Mouse (Mus musculus): Measurements from ENCODE around the gene Chd3. TPM values are rescaled to one million over a fixed set of nuclear protein-coding genes. Genes with fewer than 3 reads are reported as not detected.
A peak's percentile ranks its signal among the peaks of the same experiment; 100 is the strongest.

The Chd3 gene
- total and polyA plus RNA-seq, 2 experiments from 2014 or later = 74.7 to 381 TPM

GRCm38 (mm10) chr11:69364376-69364775 is 4.8 kb downstream of the Chd3 start:
- ATAC-seq (no peak), DNase-seq (no peak)
- WGBS = 31% methylated on average over 8 of the region's 8 CpGs
- peaks cover 19% of the 10 kb centered on the region for H3K4me1 ChIP-seq (ENCODE audit: insufficient read depth)
- peaks cover 49% of the 10 kb centered on the region for H3K36me3 ChIP-seq (ENCODE audit: insufficient read depth)
- no peak overlapping the region for H3K4me3 ChIP-seq (ENCODE audit: low read depth, low read length)
- H3K27me3 ChIP-seq (ENCODE audit: insufficient read depth, low read length) = no peaks in the 10 kb centered on the region
- no peaks in the 10 kb centered on the region for H3K9me3 ChIP-seq (ENCODE audit: low read length)
- peak overlapping the region; percentile 15 for H3K9ac ChIP-seq
- H3K4me2 ChIP-seq (ENCODE audit: low read depth) = peak overlapping the region; percentile 94
- no peak for TF ChIP-seq CTCF (IDR thresholded peaks at IDR 0.05; ENCODE audit: low read depth)
- H3K27ac ChIP-seq (ENCODE audit: low read depth, low read length) = peak overlapping the region; percentile 69

GRCm38 (mm10) chr11:69362479-69362878 is 6.7 kb downstream of the Chd3 start:
- WGBS = 67% methylated on average over 2 of the region's 2 CpGs
- Histone ChIP-seq H3K27me3 (ENCODE audit: insufficient read depth, low read length) (no peaks in the 10 kb centered on the region), H3K9ac (no peak overlapping the region), H3K27ac (ENCODE audit: low read depth, low read length) (no peak overlapping the region), H3K36me3 (ENCODE audit: insufficient read depth) (peaks cover 68% of the 10 kb centered on the region), H3K4me3 (ENCODE audit: low read depth, low read length) (no peak overlapping the region), H3K4me1 (ENCODE audit: insufficient read depth) (peaks cover 19% of the 10 kb centered on the region), H3K4me2 (ENCODE audit: low read depth) (no peak overlapping the region), H3K9me3 (ENCODE audit: low read length) (no peaks in the 10 kb centered on the region)
- TF ChIP-seq CTCF (IDR thresholded peaks at IDR 0.05; ENCODE audit: low read depth) = no peak; the same call in 1 of the 2 replicates
- DNase-seq (no peak), ATAC-seq (no peak)

- peaks cover 72% of the 10 kb centered on the region for H3K36me3 ChIP-seq (ENCODE audit: insufficient read depth)
- no peak for TF ChIP-seq CTCF (IDR thresholded peaks at IDR 0.05; ENCODE audit: low read depth)
- H3K4me1 ChIP-seq (ENCODE audit: insufficient read depth) = peaks cover 19% of the 10 kb centered on the region
- DNase-seq = no peak
- WGBS = 30% methylated on average over 7 of the region's 7 CpGs
- no peak overlapping the region for H3K4me2 ChIP-seq (ENCODE audit: low read depth)
- H3K27ac ChIP-seq (ENCODE audit: low read depth, low read length) = 0 out of 2 replicates have a peak overlapping the region, but pooled peaks have one; percentile 21
- ATAC-seq = no peak
- no peaks in the 10 kb centered on the region for H3K27me3 ChIP-seq (ENCODE audit: insufficient read depth, low read length)
- no peaks in the 10 kb centered on the region for H3K9me3 ChIP-seq (ENCODE audit: low read length)
- H3K9ac ChIP-seq = no peak overlapping the region
- no peak overlapping the region for H3K4me3 ChIP-seq (ENCODE audit: low read depth, low read length)
These were observed 7.2 kb downstream of the Chd3 start for GRCm38 (mm10) chr11:69362021-69362420.

- Histone ChIP-seq H3K4me3 (ENCODE audit: low read depth, low read length) (no peak overlapping the region), H3K4me2 (ENCODE audit: low read depth) (no peak overlapping the region), H3K4me1 (ENCODE audit: insufficient read depth) (no peaks in the 10 kb centered on the region), H3K9me3 (ENCODE audit: low read length) (no peaks in the 10 kb centered on the region), H3K27ac (ENCODE audit: low read depth, low read length) (no peak overlapping the region), H3K36me3 (ENCODE audit: insufficient read depth) (peaks cover 97% of the 10 kb centered on the region), H3K27me3 (ENCODE audit: insufficient read depth, low read length) (no peaks in the 10 kb centered on the region), H3K9ac (no peak overlapping the region)
- 90% methylated on average over 12 of the region's 12 CpGs for WGBS
- TF ChIP-seq CTCF (IDR thresholded peaks at IDR 0.05; ENCODE audit: low read depth) = no peak
- DNase-seq (no peak), ATAC-seq (no peak)
These were observed 11.5 kb downstream of the Chd3 start for GRCm38 (mm10) chr11:69357690-69358089.

GRCm38 (mm10) chr11:69356544-69356943 is 12.7 kb downstream of the Chd3 start:
- H3K9ac ChIP-seq = no peak overlapping the region
- WGBS = 96% methylated on average over 5 of the region's 5 CpGs
- DNase-seq (no peak), ATAC-seq (no peak)
- no peaks in the 10 kb centered on the region for H3K4me1 ChIP-seq (ENCODE audit: insufficient read depth)
- H3K27me3 ChIP-seq (ENCODE audit: insufficient read depth, low read length) = no peaks in the 10 kb centered on the region
- H3K27ac ChIP-seq (ENCODE audit: low read depth, low read length) = no peak overlapping the region
- H3K9me3 ChIP-seq (ENCODE audit: low read length) = no peaks in the 10 kb centered on the region
- TF ChIP-seq CTCF (IDR thresholded peaks at IDR 0.05; ENCODE audit: low read depth) = no peak
- no peak overlapping the region for H3K4me2 ChIP-seq (ENCODE audit: low read depth)
- no peak overlapping the region for H3K4me3 ChIP-seq (ENCODE audit: low read depth, low read length)
- H3K36me3 ChIP-seq (ENCODE audit: insufficient read depth) = peaks cover 98% of the 10 kb centered on the region

- Histone ChIP-seq H3K4me3 (ENCODE audit: low read depth, low read length) (no peak overlapping the region), H3K9ac (no peak overlapping the region), H3K36me3 (ENCODE audit: insufficient read depth) (peaks cover 83% of the 10 kb centered on the region), H3K9me3 (ENCODE audit: low read length) (no peaks in the 10 kb centered on the region), H3K4me2 (ENCODE audit: low read depth) (no peak overlapping the region), H3K4me1 (ENCODE audit: insufficient read depth) (peaks cover 2% of the 10 kb centered on the region; the same call in 1 of the 2 replicates), H3K27me3 (ENCODE audit: insufficient read depth, low read length) (no peaks in the 10 kb centered on the region), H3K27ac (ENCODE audit: low read depth, low read length) (no peak overlapping the region)
- no peak for DNase-seq
- 92% methylated on average over 24 of the region's 26 CpGs for WGBS
- ATAC-seq = no peak
- TF ChIP-seq CTCF (IDR thresholded peaks at IDR 0.05; ENCODE audit: low read depth) = no peak
These were observed 22.8 kb downstream of the Chd3 start for GRCm38 (mm10) chr11:69346441-69346840.

- Histone ChIP-seq H3K4me1 (ENCODE audit: insufficient read depth) (peaks cover 7% of the 10 kb centered on the region; the same call in 1 of the 2 replicates), H3K27me3 (ENCODE audit: insufficient read depth, low read length) (no peaks in the 10 kb centered on the region), H3K36me3 (ENCODE audit: insufficient read depth) (peaks cover 23% of the 10 kb centered on the region), H3K9me3 (ENCODE audit: low read length) (no peaks in the 10 kb centered on the region), H3K4me3 (ENCODE audit: low read depth, low read length) (peak within 1 kb of the TSS; percentile 75), H3K4me2 (ENCODE audit: low read depth) (peak within 1 kb of the TSS; percentile 95), H3K9ac (peak within 1 kb of the TSS; percentile 83), H3K27ac (ENCODE audit: low read depth, low read length) (peak within 1 kb of the TSS; percentile 94)
- peak; percentile 94 for ATAC-seq
- WGBS = 4% methylated on average over 98 of the region's 99 CpGs
- TF ChIP-seq CTCF (IDR thresholded peaks at IDR 0.05; ENCODE audit: low read depth) = 0 out of 2 replicates have a peak, but pooled peaks have one; percentile 9
- DNase-seq = peak; percentile 95
These were observed 28.8 kb downstream of the Chd3 start, which contains the start of gene Rnf227 for GRCm38 (mm10) chr11:69340161-69341131. Gene Rnf227 (plus strand): TSS chr11:69340461.
